Mouse (Mus musculus) MN1 (cell line): Measurements from ENCODE around the gene Gm364.

Source experiments
- DNase-seq: peaks from one replicate; pipeline ENCODE4 v3.0.0-alpha.2; 2016; ENCODE audit warnings: low spot score

Gene Gm364

DNA sequence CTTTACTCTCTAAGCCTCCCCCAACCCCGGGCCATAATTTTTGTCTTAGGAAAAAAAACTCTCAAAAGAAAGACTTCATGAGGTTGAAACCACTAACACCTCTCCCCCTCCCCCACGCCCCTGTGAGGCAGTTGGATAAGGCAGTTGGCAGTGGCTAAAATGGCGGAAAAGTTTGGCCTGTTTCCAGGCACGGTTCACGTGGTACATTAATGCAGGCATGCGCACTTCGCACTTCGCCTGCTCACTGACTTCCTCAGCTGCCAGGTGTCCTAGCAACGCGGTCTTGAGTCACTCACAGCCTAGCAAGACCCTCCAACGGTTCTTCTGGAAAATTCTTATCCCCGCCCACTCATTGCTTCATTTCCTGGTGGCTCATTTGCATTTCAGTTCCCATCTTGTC is at the start of gene Gm364:
TSS of gene Gm364 (plus strand) at position 386 of the 400 bp plus-strand sequence.
- peak; percentile 17 for DNase-seq

DNA sequence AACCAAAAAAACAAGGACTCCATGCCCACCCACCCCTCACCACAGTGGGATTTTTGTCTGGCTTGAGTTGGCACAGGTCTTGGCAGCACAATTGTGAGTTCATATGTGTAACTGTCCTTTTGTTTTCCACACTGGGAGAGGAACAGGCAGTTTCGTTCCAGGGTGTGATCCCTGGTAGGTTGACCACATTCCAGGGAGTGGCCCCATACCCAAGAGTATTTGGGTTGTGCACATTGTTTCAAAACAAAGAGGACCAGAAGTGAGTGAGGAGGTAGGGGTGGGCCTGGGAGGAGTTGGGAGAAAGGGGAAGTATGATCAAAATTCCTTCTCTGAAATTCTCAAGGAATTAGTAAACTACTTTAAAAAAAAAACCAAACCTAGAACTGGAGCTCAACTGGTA is 49.6 kb upstream of the Gm364 start:
- DNase-seq: no peak

DNA sequence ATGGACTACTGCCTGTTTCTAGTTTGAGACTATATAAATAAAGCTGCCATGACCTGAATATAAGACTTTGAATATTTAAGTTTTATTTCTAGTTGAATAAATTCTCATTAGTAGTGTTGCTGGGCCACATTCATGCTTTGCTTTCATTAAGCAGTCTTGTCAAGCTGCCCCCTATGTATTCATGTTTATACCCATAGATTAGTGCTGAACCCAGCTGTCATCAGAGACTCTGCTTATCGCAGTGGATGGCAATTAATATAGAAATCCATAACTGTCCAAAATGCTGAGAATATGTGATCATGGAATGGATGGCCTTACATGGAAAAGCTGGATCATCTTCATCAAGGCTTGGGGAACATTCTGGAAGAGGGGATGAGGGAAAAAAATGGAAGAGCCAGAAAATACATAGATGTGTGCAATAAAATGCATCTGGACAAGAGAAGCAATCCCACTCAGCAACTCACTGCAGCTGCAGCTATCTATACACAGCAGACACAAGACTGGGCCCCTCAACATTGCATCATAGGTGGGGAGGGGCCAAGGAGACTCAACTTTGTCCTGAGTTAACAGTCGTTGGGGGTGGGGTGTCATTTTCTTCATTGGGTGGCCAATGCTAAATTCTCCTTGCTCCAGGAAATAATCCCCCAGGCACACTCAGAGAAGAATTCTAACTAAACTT is 43.9 kb upstream of the Gm364 start:
- no peak for DNase-seq

DNA sequence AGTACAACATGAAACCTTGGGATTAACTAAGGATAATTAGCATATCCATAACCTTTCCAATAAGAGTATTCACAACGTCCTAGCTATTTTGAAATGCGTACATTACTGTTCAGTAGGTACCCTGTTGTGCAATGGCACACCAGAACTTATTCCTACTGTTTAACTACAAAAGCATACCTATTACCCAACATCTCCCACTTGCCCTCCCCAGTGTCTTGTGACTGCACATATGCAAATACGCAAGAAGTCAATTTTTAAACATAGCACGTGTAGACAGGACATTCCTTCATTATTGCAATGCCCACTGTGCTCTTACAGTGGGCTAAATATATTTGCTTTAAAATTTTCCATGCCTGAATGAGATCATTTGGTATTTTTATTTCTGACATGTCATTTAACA is 36.0 kb upstream of the Gm364 start:
- no peak for DNase-seq

DNA sequence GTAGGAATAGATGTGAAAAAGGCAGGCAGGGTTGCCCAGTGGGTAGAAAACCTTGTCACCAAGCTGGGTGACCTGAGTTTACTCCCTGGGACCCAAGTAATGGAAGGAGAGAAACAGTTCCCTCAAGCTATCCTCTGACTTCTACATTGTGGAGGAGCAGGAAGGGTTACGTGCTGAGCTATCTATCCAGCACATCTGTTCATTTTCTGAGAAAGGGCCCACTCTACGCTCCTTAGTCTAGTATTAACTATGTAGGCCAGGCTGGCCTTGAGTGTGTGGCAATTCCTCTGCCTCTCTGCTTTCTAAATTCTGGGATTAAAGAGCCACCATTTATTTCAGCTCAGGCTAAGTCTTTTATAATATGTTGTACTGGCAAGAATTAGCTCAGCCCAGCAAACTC is 35.4 kb upstream of the Gm364 start:
- DNase-seq: no peak

DNA sequence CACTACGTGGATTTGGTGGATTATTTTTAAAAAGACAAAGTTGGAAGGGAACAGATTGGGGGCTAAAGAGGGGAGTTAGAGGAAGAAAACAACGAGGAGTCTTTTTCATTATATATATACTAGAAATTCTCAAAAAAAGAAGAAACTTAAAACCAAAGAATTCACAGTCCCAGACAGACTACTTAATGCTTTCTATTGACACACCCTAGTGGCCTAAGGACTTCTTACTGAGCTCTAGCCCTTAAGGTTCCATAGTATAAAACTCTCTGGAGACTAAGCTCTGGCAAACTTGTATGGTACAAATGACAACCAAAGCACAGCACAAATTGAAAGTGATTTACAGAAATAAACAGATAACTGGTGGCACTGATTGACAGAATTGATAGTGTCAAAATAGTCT is 34.9 kb upstream of the Gm364 start:
- DNase-seq: no peak

DNA sequence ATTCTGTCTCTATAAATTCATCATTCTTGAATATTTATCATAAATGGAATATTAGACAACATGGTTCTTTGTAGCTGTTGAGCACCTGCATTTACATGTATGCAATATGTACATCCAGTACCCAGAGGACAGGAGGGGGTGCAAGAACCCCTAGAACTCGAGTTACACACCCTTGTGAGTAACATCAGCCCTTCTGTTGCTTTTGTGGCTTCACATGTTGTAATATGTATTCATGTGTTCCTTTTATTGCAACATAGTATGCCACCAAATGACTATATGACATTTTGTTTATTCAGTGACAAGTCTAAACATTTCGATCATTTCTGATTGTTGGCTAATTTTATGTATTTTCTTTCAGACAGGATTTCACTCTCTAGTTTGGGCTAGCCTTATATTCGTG is 31.9 kb upstream of the Gm364 start:
- no peak for DNase-seq

DNA sequence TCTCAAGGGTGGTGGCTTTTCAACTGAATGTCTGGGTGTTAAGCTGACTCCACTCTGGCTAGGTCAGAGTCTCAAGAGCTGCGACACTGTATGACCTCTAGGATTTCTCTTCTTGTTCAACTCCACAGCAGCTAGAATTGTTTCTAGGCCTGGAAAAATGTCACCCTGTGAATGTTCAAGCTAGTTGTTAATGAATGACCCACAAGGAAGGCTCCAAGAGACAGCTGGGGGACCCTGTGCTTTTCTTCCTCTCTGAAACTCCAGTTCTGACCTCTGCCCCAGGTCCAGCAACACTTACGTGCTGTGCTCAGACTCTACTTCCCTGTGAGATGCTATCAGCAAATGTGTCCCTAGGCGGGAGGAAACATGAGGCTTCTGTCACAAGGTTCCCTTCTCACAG is 30.4 kb upstream of the Gm364 start:
- no peak for DNase-seq

DNA sequence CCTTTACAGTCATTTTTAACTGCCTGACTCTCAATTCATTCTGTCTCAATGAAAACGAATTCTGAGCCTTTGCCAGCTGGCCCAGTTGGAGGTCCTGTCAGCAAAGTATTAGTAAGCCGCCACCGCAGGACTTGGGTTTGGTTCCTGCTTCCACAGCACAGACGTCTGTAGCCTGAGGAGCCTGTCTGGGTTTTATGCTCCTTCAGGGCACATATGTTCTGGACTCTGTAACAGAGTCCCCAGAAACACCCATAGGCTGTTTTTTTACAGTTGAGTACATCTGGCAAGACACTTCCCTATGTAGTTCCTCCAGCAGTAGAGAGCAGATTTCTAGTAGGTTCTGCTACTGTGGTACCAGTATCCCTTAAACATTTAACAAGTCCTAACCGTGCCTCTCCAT is 28.0 kb upstream of the Gm364 start:
- no peak for DNase-seq

DNA sequence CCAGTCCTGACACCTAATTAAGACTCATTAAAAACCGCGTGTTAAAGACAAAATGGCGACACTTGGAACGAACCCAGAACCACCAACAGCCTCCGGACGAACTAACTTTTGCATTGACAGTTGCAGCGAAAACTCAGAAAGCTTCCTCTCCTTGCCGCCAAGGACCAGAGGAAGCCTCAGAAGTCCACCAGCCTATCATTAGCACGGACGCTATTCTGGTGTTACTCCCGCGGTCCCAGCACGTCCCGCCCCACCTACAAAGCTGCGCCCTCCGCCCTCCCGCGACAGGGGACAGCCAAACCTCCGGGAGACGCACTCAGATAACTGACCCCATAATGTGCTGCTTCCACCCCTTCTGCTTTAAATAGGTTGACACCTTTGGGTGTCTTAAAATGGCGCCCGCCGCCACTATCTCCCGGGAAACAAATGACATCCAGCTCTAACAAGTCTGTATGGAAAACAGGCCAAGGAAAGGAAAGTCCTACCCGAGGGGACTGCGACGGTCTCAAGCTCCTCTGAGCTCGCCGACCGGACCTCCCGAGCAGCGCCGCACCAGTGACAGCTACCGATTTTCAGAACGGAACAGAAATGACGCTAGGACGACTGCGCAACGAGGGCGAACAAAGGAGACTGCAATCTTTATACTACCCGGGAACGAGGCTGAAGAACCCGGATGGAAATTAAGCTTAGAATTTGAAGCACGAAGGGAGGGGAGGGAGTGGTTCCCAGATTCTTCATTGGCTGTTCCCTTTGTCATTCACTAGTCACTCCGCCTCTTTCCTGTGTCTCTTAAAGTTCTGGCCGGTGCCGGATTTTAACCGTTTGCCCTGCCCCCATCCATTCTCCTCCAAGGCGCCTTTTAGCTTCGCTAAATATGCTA is 16.3 kb upstream of the Gm364 start, which contains the start of gene Rbmx:
TSS of gene Rbmx (minus strand) at position 670 of the 880 bp plus-strand sequence.
- peak; percentile 88 for DNase-seq

DNA sequence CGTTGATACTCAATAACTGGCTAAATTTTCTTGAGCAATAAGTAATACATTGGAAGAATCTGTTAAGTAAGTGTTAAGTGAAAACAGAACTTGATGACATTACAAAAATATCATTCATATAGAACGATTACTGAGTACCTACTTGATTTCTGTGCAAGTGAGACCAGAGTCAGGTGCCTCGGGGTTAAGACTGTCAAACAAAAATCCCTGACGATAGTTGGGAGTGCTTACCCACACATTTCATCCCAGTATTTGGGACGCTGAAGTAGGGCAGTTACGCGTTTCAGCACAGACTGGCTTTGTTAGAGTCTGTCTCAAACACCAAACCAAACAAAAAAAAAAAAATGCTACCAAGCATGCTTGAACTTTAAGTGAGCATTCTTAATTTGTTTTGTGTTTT is 15.5 kb upstream of the Gm364 start:
- DNase-seq: no peak

DNA sequence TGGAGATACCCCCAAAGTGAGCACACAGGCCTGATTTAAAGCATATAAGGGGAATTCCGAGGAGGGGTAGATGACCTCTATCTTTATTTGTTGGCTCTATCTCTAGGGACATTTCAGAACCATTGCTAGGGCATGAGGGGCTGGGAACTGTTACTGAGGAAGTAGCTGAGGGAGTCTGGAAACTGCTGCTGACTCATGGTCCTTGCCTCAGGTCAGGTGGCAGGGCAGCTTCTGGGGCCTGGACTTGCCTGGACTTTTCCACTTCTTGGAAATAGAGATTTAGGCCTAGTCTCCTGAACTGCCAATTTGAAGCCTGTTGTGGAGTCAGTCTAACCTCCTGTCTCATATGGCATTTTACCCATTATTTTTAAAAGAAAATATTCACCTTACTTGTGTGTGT is 7.6 kb upstream of the Gm364 start:
- DNase-seq: no peak

DNA sequence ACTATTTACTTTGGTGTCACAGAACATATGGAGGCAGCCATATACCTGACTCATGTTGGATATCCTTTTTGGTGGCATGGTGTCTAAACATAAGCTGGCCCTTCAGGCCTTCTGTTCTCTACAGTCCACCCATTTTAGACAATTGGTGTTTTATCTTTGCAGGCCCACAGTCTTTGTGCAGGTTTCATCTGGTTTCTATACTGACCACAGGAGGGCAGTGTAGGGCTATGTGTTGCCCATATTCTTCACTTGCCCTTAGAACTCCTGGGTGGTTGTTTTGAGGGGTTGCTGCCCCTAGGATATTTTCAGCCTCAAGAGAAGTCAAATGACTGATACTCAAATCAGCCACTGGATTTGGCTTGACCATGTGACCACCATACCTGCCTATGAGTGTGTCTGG is 5.3 kb upstream of the Gm364 start:
- no peak for DNase-seq

DNA sequence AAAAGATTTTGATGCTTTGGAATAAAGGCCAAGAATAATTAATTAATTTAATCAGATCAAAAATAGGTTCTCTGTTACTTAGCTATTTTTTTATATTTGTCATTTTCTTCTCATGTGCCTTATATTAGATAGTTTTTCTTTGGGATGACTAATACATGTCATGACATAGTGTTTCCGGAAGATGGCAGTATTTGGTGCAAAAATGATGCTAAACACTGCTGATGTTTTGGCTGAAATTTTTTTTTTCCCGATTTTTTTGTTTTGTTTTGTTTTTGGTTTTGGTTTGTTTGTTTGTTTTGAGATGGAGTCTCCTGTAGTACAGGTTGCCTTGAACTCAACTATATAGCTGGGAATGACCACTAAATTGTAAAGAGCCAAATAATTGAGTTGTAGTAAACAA is 22.7 kb downstream of the Gm364 start:
- DNase-seq: no peak

DNA sequence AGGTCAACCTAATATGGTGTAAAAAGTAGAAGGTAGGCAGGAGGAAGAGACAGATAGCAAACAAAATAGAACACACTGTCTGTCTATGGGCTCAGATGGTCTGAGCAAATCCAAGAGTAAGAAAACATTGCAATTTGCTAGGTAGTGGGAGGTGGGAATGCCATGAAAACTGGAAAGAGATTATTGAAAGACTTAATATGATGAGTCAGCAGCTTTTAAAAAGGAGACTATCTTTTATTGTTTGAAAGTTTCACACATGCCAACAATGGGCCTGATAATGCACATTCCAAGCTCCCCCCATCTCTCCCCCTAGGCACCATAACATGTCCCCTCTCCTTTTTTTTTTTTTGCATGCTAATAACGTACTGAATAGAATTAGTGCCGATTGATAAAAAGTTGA is 24.9 kb downstream of the Gm364 start:
- DNase-seq: no peak

DNA sequence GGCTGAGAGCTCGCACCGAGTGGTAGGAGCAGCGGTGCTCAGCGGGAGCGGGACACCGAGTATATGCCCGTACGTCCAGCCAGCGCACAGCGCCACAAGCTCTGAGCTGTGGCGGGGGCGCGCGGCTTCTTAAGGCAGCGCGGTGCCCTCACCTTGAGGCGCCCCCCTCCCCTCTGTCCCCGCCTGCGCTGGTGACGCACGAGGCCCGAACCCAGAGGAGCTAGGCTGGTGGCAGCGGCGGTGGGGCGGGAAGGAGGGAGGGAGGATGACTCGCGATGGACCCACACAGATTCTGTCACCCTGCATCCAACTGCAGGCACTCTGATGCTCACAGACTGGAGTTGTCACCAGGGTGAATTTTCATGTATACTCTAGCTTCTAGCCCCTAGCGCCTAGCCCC is 94.7 kb downstream of the Gm364 start, which contains the start of gene Gpr101:
TSS of gene Gpr101 (minus strand) at position 124 of the 400 bp plus-strand sequence.
- no peak for DNase-seq

DNA sequence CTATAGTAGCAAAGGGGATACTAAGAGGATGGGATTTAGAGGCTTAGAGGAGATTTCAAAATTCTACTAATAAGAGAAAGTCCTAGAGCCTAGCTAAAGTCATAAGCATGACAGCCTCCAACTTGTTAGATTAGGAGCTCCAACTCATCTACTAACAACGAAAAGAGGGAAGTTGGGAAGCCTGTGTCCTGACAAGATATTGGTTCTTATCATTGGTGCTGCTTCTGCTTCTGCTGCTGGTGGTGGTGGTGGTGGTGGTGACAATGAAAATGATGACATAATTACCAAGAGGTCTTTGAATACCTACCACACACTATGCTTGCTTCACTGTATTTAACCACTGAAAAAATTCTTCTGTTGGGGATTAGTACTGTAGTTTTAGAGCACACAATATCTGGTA is 97.3 kb downstream of the Gm364 start:
- no peak for DNase-seq

DNA sequence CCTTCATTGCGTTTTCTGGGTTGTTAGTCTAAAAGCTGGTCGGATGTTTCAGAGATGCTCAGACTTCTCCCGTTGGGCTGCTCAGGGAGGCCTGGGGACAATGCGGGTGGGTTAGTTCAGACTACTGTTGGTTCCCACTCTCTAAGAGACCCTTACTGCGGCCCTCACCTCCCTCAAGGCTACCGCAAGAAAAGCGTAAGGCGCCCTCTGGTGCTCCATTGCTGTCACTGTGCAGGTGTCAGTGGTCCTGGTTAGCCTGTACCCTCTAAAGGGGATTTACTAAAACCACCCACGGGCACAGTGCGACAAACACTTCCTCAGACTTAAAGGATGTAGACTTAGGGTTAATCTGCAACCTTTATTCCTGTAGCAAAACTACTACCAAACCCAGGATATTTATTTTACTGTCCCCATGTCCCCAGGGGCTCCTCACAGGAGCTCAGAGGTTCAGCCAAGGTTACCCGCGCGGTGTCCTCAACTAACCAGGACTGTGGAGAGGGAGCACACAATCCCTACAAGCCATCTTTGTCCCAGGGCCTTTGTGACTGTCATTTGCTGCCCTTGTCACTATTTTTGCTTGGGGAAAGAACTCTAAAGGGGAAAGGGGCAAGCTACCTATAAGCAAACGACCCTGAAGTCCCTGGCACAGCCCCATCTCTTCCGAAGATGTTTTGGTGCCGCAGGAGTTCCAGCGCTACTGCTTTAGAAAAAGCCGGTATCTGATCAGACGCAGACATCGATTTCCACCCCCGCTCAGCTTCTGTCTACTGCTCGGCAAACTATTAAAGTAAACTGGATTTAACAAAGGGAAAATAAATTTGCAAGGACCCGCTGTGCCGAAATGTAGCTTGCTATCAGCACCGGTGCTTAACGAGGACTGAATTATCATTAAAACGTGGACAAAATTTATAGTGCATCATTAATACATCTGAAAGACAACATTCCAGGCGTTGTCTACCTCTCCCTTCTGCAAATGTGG is 112.5 kb downstream of the Gm364 start:
- DNase-seq: no peak
